Mouse (Mus musculus): Measurements from ENCODE around the gene Shroom3. TPM values are rescaled to one million over a fixed set of nuclear protein-coding genes. Genes with fewer than 3 reads are reported as not detected.

Shroom3 gene
- total and polyA plus RNA-seq, 3 experiments: 0.04 to 0.11 TPM; not detected in 1

GRCm38 (mm10) chr5:92939246-92939995 lies 256.2 kb downstream of the Shroom3 start:
- dilution Hi-C loops (cut with MboI; ENCODE audit: extremely low pct_ligation_motif_present, extremely low pct_unique_long_range_greater_than_20kb, low sequenced_read_pairs) (no loop called here), in situ Hi-C loops (cut with MboI; ENCODE audit: low pct_ligation_motif_present, low pct_unique_long_range_greater_than_20kb, low sequenced_read_pairs) (loop anchor here (25.0 kb wide), 1 partner anchor 277 kb away; no protein-coding TSS in a partner anchor)
- H3K27me3 ChIP-seq (replicated peaks): no peaks in the 10 kb centered on the region

GRCm38 (mm10) chr5:92942166-92942565 lies 258.9 kb downstream of the Shroom3 start:
- Histone ChIP-seq H3K79me2 (replicated peaks; ENCODE audit: control insufficient read depth, extremely low read depth, insufficient read depth, poor library complexity, severe bottlenecking) (no peaks in the 10 kb centered on the region), H3K4me1 (ENCODE audit: control insufficient read depth in 1 of 2, insufficient read depth in 2 of 2) (peaks cover 0 to 4% of the 10 kb centered on the region in 2 experiments; a peak in 1 of 4 replicates), H3K4me3 (replicated peaks in 1 of 3; ENCODE audit: low read depth in 2 of 3, low read length in 2 of 3, poor library complexity in 1 of 3) (no peak overlapping the region), H3K27me3 (replicated peaks) (no peaks in the 10 kb centered on the region), H3K4me2 (ENCODE audit: insufficient read depth, low read depth, poor library complexity, severe bottlenecking) (no peak overlapping the region), H3K9me3 (replicated peaks; ENCODE audit: low read length) (peaks cover 16% of the 10 kb centered on the region), H3K9ac (ENCODE audit: insufficient read depth, low read depth) (no peak overlapping the region), H3K27ac (ENCODE audit: insufficient read depth, low read depth) (no peak overlapping the region), H3K36me3 (replicated peaks in 1 of 2; ENCODE audit: control insufficient read depth in 1 of 2, insufficient read depth in 1 of 2, low read length in 1 of 2) (no peaks in the 10 kb centered on the region)
- DNase-seq (ENCODE audit: extremely low read depth): no peak
- dilution Hi-C loops (cut with MboI; ENCODE audit: extremely low pct_ligation_motif_present, extremely low pct_unique_long_range_greater_than_20kb, low sequenced_read_pairs) (no loop called here), in situ Hi-C loops (cut with MboI; ENCODE audit: low pct_ligation_motif_present, low pct_unique_long_range_greater_than_20kb, low sequenced_read_pairs) (loop anchor here (25.0 kb wide), 1 partner anchor 280 kb away; no protein-coding TSS in a partner anchor)
- TF ChIP-seq ZC3H11A (IDR thresholded peaks at IDR 0.05; ENCODE audit: low read depth, low read length): no peak
- no peak for TF ChIP-seq NRF1 (IDR thresholded peaks at IDR 0.05; ENCODE audit: low read depth, low read length)
- TF ChIP-seq EP300 (IDR thresholded peaks at IDR 0.05; ENCODE audit: low read length): no peak
- no peak for TF ChIP-seq SIN3A (IDR thresholded peaks at IDR 0.05; ENCODE audit: low read length)
- no peak for TF ChIP-seq CTCF (conservative IDR thresholded peaks at IDR 0.05 in 1 of 2, IDR thresholded peaks at IDR 0.05 in 1 of 2; ENCODE audit: low read depth in 2 of 2, low read length in 2 of 2)
- no peak for TF ChIP-seq E2F4 (IDR thresholded peaks at IDR 0.05; ENCODE audit: insufficient replicate concordance, low read depth, low read length)
- no peak for TF ChIP-seq HCFC1 (IDR thresholded peaks at IDR 0.05; ENCODE audit: low read depth, low read length)
- TF ChIP-seq IRF4 (IDR thresholded peaks at IDR 0.05; ENCODE audit: low read depth, low read length): no peak
- TF ChIP-seq RCOR1 (conservative IDR thresholded peaks at IDR 0.05; ENCODE audit: low read depth, low read length): no peak
- no peak for TF ChIP-seq ELF1 (IDR thresholded peaks at IDR 0.05; ENCODE audit: low read depth, low read length)
- TF ChIP-seq JUN (IDR thresholded peaks at IDR 0.05; ENCODE audit: insufficient read depth, low read depth, low read length): no peak
- no peak for TF ChIP-seq RAD21 (IDR thresholded peaks at IDR 0.05; ENCODE audit: low read depth, low read length)
- TF ChIP-seq CHD2 (IDR thresholded peaks at IDR 0.05; ENCODE audit: low read length): no peak
- no peak for TF ChIP-seq TBP (conservative IDR thresholded peaks at IDR 0.05; ENCODE audit: low read depth, low read length)
- no peak for TF ChIP-seq MYC (IDR thresholded peaks at IDR 0.05; ENCODE audit: low read depth, low read length)
- no peak for TF ChIP-seq CHD1 (IDR thresholded peaks at IDR 0.05; ENCODE audit: low read depth, low read length)
- TF ChIP-seq MAX (IDR thresholded peaks at IDR 0.05; ENCODE audit: low read length): no peak
- TF ChIP-seq MAFK (IDR thresholded peaks at IDR 0.05; ENCODE audit: insufficient replicate concordance, low read length): no peak
- TF ChIP-seq KAT2A (IDR thresholded peaks at IDR 0.05; ENCODE audit: insufficient replicate concordance, low read length): no peak
- TF ChIP-seq MXI1 (IDR thresholded peaks at IDR 0.05; ENCODE audit: low read depth, low read length): no peak

More at GRCm38 (mm10) chr5:92939246-92939995, 256.2 kb downstream of the Shroom3 start:
- TF ChIP-seq ZC3H11A (IDR thresholded peaks at IDR 0.05; ENCODE audit: low read depth, low read length) (no peak), PAX5 (IDR thresholded peaks at IDR 0.05; ENCODE audit: low read length) (no peak), CHD2 (IDR thresholded peaks at IDR 0.05; ENCODE audit: low read length) (no peak), ETS1 (conservative IDR thresholded peaks at IDR 0.05; ENCODE audit: low read depth, low read length) (no peak), POLR2A (IDR thresholded peaks at IDR 0.05; ENCODE audit: low read depth, low read length) (no peak), TBP (conservative IDR thresholded peaks at IDR 0.05; ENCODE audit: low read depth, low read length) (no peak), SIN3A (IDR thresholded peaks at IDR 0.05; ENCODE audit: low read length) (no peak), ZNF384 (IDR thresholded peaks at IDR 0.05; ENCODE audit: low read depth, low read length) (no peak), JUN (IDR thresholded peaks at IDR 0.05; ENCODE audit: insufficient read depth, low read depth, low read length) (no peak)
- Histone ChIP-seq H3K4me2 (ENCODE audit: insufficient read depth, low read depth, poor library complexity, severe bottlenecking) (no peak overlapping the region), H3K9me3 (replicated peaks; ENCODE audit: low read length) (peaks cover 16% of the 10 kb centered on the region), H3K4me3 (replicated peaks in 1 of 3; ENCODE audit: low read depth in 2 of 3, low read length in 2 of 3, poor library complexity in 1 of 3) (no peak overlapping the region), H3K4me1 (ENCODE audit: control insufficient read depth in 1 of 2, insufficient read depth in 2 of 2) (peaks cover 0 to 6% of the 10 kb centered on the region in 2 experiments; a peak in 2 of 4 replicates), H3K79me2 (replicated peaks; ENCODE audit: control insufficient read depth, extremely low read depth, insufficient read depth, poor library complexity, severe bottlenecking) (no peaks in the 10 kb centered on the region), H3K27ac (ENCODE audit: insufficient read depth, low read depth) (no peak overlapping the region), H3K9ac (ENCODE audit: insufficient read depth, low read depth) (no peak overlapping the region), H3K36me3 (replicated peaks in 1 of 2; ENCODE audit: control insufficient read depth in 1 of 2, insufficient read depth in 1 of 2, low read length in 1 of 2) (no peaks in the 10 kb centered on the region)
- no peak for DNase-seq (ENCODE audit: extremely low read depth)
